Mouse (Mus musculus) megakaryocyte, embryonic 14.5 days (primary cell): ENCODE results near the gene Zfp975.
"Not testable (repeated sequence)": the region's sequence is repeated elsewhere in the genome, so short reads cannot be mapped to it uniquely, and the experiment has no call there.

ENCODE experiments used
- FLI1 ChIP-seq: IDR thresholded peaks from 2 replicates; pipeline ENCODE4 v1.6.1; 2012; ENCODE audit warnings: low read length, inconsistent platforms, mixed read lengths
- GATA1 ChIP-seq: IDR thresholded peaks from 3 replicates; pipeline ENCODE4 v1.6.1; 2012; ENCODE audit warnings: mixed read lengths, low read length, inconsistent platforms, borderline replicate concordance

DNA sequence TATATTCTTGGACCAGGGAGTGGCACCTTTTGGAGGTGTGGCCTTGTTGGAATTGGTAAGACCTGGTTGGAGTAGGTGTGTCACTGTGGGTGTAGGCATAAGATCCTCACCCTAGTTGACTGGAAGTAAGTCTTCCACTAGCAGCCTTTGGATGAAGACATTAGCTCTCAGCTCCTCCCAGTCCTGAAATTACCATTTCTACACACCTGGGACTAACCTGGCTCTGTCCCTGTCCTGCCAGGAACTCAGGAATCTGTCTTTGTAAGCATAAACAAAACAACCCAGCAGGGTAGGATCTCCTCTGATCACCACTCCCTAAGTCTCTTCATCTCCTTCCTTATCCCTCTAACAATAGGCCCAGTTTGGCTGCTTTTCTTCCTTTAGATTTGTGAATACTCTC is 12.9 kb downstream of the Zfp975 start:
- TF ChIP-seq GATA1, FLI1: not testable (repeated sequence)
